Mouse (Mus musculus): Measurements from ENCODE around the gene Enox2. TPM values are rescaled to one million over a fixed set of nuclear protein-coding genes. Genes with fewer than 3 reads are reported as not detected.

The Enox2 gene
- polyA plus RNA-seq (2017; shearing (Covaris generic)) = 14.6 TPM

GRCm38 (mm10) chrX:49287700-49288563 lies at the start of gene Enox2:
TSS of gene Enox2 (minus strand) at chrX:49288259.

Other genes with a start within 250 kb of the Enox2 start
- not detected for gene Arhgap36, start 175.7 kb upstream of the Enox2 start, polyA plus RNA-seq (2017; shearing (Covaris generic))